Mouse (Mus musculus) forebrain, embryonic 14.5 days (tissue): ENCODE data around the gene Cdc42bpg. TPM values are rescaled to one million over a fixed set of nuclear protein-coding genes. Genes with fewer than 3 reads are reported as not detected.

ENCODE experiments used
- ATAC-seq: fragments of 200-750 bp; cut with Nextera tagmentation; 2 replicates; pipeline ENCODE4 v1.8.0; 2017; ENCODE audit warnings: mild to moderate bottlenecking, moderate library complexity
- DNase-seq: peaks from one replicate; pipeline ENCODE4 v3.0.0-alpha.2; 2015; ENCODE audit warnings: low spot score
- H3K27ac ChIP-seq: fragments of 300-500 bp; sonication (generic); 2 replicates; pipeline ENCODE4 v1.5.1; 2014; ENCODE audit warnings: low read depth, mild to moderate bottlenecking, control low read depth, low read length, moderate library complexity
- H3K27me3 ChIP-seq: fragments of 300-500 bp; sonication (generic); replicated peaks from 2 replicates; pipeline ENCODE4 v1.6.1; 2014; ENCODE audit warnings: low read length, control low read depth, mixed read lengths; ENCODE audit not compliant: control insufficient read depth, insufficient read depth
- H3K36me3 ChIP-seq: fragments of 300-500 bp; sonication (generic); 2 replicates; pipeline ENCODE4 v1.6.1; 2014; ENCODE audit warnings: low read length, control low read depth; ENCODE audit not compliant: control insufficient read depth, insufficient read depth
- H3K4me1 ChIP-seq: fragments of 300-500 bp; sonication (generic); 2 replicates; pipeline ENCODE4 v1.6.1; 2014; ENCODE audit warnings: antibody characterized with exemption, low read length, control low read depth; ENCODE audit not compliant: control insufficient read depth, insufficient read depth
- H3K4me2 ChIP-seq: fragments of 300-500 bp; sonication (generic); 2 replicates; pipeline ENCODE4 v1.6.1; 2014; ENCODE audit warnings: mild to moderate bottlenecking, control low read depth, low read length
- H3K4me3 ChIP-seq: fragments of 300-500 bp; sonication (generic); 2 replicates; pipeline ENCODE4 v1.5.1; 2014; ENCODE audit warnings: low read depth, low read length, control low read depth
- H3K9ac ChIP-seq: fragments of 300-500 bp; sonication (generic); 2 replicates; pipeline ENCODE4 v1.6.1; 2014; ENCODE audit warnings: mild to moderate bottlenecking, low read length, control low read depth, moderate library complexity
- H3K9me3 ChIP-seq: fragments of 300-500 bp; sonication (generic); replicated peaks from 2 replicates; pipeline ENCODE4 v1.6.1; 2016; ENCODE audit warnings: low read length, control low read depth, mixed read lengths; ENCODE audit not compliant: control insufficient read depth
- WGBS: fragments of 180-500 bp; shearing (Covaris S2); extraction: QIAGEN DNeasy Blood & Tissue Kit; methylation state at CpG from one replicate; pipeline ENCODE4 v1.1.7; 2014; 5-methylcytosine and 5-hydroxymethylcytosine counted together
- polyA plus RNA-seq: library from polyadenylated mRNA; unstranded; fragments of >200 nt; fragmentation: Nextera tagmentation; extraction: Ambion mirVana; gene quantifications from 2 replicates; pipeline ENCODE4 v1.2.1, GENCODE M21; 2014

The Cdc42bpg gene
- polyA plus RNA-seq, 1 experiment from 2014 or later = 0.61 TPM

- Histone ChIP-seq H3K9me3 (no peaks in the 10 kb centered on the region), H3K4me2 (no peak overlapping the region), H3K27ac (no peak overlapping the region), H3K36me3 (peaks cover 2% of the 10 kb centered on the region; the same call in 1 of the 2 replicates), H3K9ac (no peak overlapping the region), H3K4me1 (no peaks in the 10 kb centered on the region), H3K4me3 (no peak overlapping the region), H3K27me3 (no peaks in the 10 kb centered on the region)
- WGBS = 79% methylated on average over 11 of the region's 11 CpGs
- ATAC-seq = no peak
- DNase-seq = no peak
These were observed 38.7 kb upstream of the Cdc42bpg start for GRCm38 (mm10) chr19:6267306-6268169.

GRCm38 (mm10) chr19:6268170-6268528, 38.1 kb upstream of the Cdc42bpg start:
- H3K9ac ChIP-seq = no peak overlapping the region
- no peak overlapping the region for H3K4me2 ChIP-seq
- H3K9me3 ChIP-seq = no peaks in the 10 kb centered on the region
- H3K27me3 ChIP-seq = no peaks in the 10 kb centered on the region
- DNase-seq (peak; percentile 93), ATAC-seq (peak; percentile 68; the same call in 1 of the 2 replicates)
- H3K4me1 ChIP-seq = no peaks in the 10 kb centered on the region
- WGBS = 14% methylated on average over 8 of the region's 8 CpGs
- H3K36me3 ChIP-seq = no peaks in the 10 kb centered on the region
- H3K4me3 ChIP-seq = no peak overlapping the region
- H3K27ac ChIP-seq = no peak overlapping the region

- H3K9me3 ChIP-seq = no peaks in the 10 kb centered on the region
- H3K9ac ChIP-seq = no peak overlapping the region
- no peak overlapping the region for H3K4me3 ChIP-seq
- H3K4me1 ChIP-seq = no peaks in the 10 kb centered on the region
- H3K27ac ChIP-seq = no peak overlapping the region
- DNase-seq (no peak), ATAC-seq (no peak)
- H3K27me3 ChIP-seq = no peaks in the 10 kb centered on the region
- H3K4me2 ChIP-seq = no peak overlapping the region
- WGBS = 87% methylated on average over 7 of the region's 7 CpGs
- no peaks in the 10 kb centered on the region for H3K36me3 ChIP-seq
These were observed 37.6 kb upstream of the Cdc42bpg start for GRCm38 (mm10) chr19:6268670-6269132.

- H3K36me3 ChIP-seq = no peaks in the 10 kb centered on the region
- H3K9me3 ChIP-seq = no peaks in the 10 kb centered on the region
- WGBS = 86% methylated on average over 8 of the region's 8 CpGs
- no peaks in the 10 kb centered on the region for H3K27me3 ChIP-seq
- DNase-seq = no peak
- ATAC-seq = no peak
- no peak overlapping the region for H3K27ac ChIP-seq
- no peaks in the 10 kb centered on the region for H3K4me1 ChIP-seq
- no peak overlapping the region for H3K4me2 ChIP-seq
- no peak overlapping the region for H3K4me3 ChIP-seq
- H3K9ac ChIP-seq = no peak overlapping the region
These were observed 36.3 kb upstream of the Cdc42bpg start for GRCm38 (mm10) chr19:6269798-6270475.

GRCm38 (mm10) chr19:6270661-6271060, 35.6 kb upstream of the Cdc42bpg start:
- 62% methylated on average over 9 of the region's 9 CpGs for WGBS
- no peak for ATAC-seq
- H3K9ac ChIP-seq = no peak overlapping the region

GRCm38 (mm10) chr19:6271206-6271605, 35.0 kb upstream of the Cdc42bpg start:
- ATAC-seq = no peak
- Histone ChIP-seq H3K27ac (no peak overlapping the region), H3K36me3 (no peaks in the 10 kb centered on the region), H3K4me1 (peaks cover 6% of the 10 kb centered on the region; the same call in 1 of the 2 replicates), H3K4me2 (no peak overlapping the region), H3K27me3 (no peaks in the 10 kb centered on the region), H3K9ac (0 out of 2 replicates have a peak overlapping the region, but pooled peaks have one; percentile 29), H3K9me3 (no peaks in the 10 kb centered on the region), H3K4me3 (no peak overlapping the region)
- no peak for DNase-seq
- 30% methylated on average over 8 of the region's 8 CpGs for WGBS

More at GRCm38 (mm10) chr19:6270661-6271060, 35.6 kb upstream of the Cdc42bpg start:
- Histone ChIP-seq H3K4me2 (no peak overlapping the region), H3K4me1 (peaks cover 4% of the 10 kb centered on the region; the same call in 1 of the 2 replicates), H3K27ac (no peak overlapping the region), H3K9me3 (no peaks in the 10 kb centered on the region), H3K36me3 (no peaks in the 10 kb centered on the region), H3K27me3 (no peaks in the 10 kb centered on the region), H3K4me3 (no peak overlapping the region)
- no peak for DNase-seq

GRCm38 (mm10) chr19:6272053-6272452, 34.2 kb upstream of the Cdc42bpg start:
- WGBS = 68% methylated on average over 7 of the region's 7 CpGs
- no peak overlapping the region for H3K9ac ChIP-seq
- no peaks in the 10 kb centered on the region for H3K27me3 ChIP-seq
- no peak for DNase-seq
- no peak overlapping the region for H3K4me2 ChIP-seq
- ATAC-seq = no peak
- H3K4me1 ChIP-seq = peaks cover 6% of the 10 kb centered on the region; the same call in 1 of the 2 replicates
- no peak overlapping the region for H3K27ac ChIP-seq
- no peak overlapping the region for H3K4me3 ChIP-seq
- H3K9me3 ChIP-seq = no peaks in the 10 kb centered on the region
- no peaks in the 10 kb centered on the region for H3K36me3 ChIP-seq

GRCm38 (mm10) chr19:6272738-6273137, 33.5 kb upstream of the Cdc42bpg start:
- no peak for ATAC-seq
- Histone ChIP-seq H3K9me3 (no peaks in the 10 kb centered on the region), H3K27me3 (no peaks in the 10 kb centered on the region), H3K27ac (no peak overlapping the region), H3K4me1 (peaks cover 6% of the 10 kb centered on the region), H3K9ac (no peak overlapping the region), H3K4me3 (no peak overlapping the region), H3K36me3 (no peaks in the 10 kb centered on the region), H3K4me2 (no peak overlapping the region)
- DNase-seq = no peak
- 86% methylated on average over 4 of the region's 4 CpGs for WGBS

GRCm38 (mm10) chr19:6273592-6273991, 32.7 kb upstream of the Cdc42bpg start:
- no peak for DNase-seq
- no peak for ATAC-seq
- WGBS = 89% methylated on average over 4 of the region's 4 CpGs

More at GRCm38 (mm10) chr19:6273592-6273991, 32.7 kb upstream of the Cdc42bpg start:
- H3K4me2 ChIP-seq = no peak overlapping the region
- H3K9me3 ChIP-seq = no peaks in the 10 kb centered on the region
- H3K9ac ChIP-seq = no peak overlapping the region
- no peaks in the 10 kb centered on the region for H3K27me3 ChIP-seq
- H3K36me3 ChIP-seq = no peaks in the 10 kb centered on the region
- H3K4me1 ChIP-seq = peaks cover 15% of the 10 kb centered on the region
- no peak overlapping the region for H3K4me3 ChIP-seq
- no peak overlapping the region for H3K27ac ChIP-seq
